Mouse (Mus musculus): ENCODE data around the gene Zfhx3. TPM values are rescaled to one million over a fixed set of nuclear protein-coding genes. Genes with fewer than 3 reads are reported as not detected.

The Zfhx3 gene
- total and polyA plus RNA-seq, 2 experiments from 2014 or later = 14.9 to 15.3 TPM

DNA sequence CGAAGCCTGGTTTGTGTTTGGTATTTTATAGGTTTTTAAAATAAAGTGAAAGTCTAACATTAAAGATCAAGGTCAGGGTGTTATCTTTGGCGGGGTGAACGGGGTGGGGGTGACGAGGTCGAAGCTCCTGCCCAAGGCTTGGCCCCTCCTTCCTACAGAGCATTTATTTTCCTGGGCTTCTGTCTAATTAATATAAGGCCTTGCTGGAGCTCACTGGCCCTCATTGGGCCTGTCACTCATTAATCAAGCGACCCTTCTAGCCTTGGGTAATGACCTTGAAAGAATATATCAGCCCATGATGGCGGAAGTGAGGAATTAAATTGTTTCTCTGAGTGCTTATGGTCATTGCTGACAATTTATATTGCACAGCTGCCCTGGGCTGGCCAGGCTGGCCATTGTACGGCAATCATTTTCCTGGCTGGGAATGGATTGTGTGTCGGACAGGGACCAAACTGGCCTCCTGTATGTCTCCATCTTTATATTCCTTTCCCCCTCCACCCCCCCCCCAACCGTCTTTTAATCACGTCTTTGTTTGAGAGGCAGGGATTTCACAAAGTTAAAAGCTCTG, 322.2 kb downstream of the Zfhx3 start:
- Histone ChIP-seq H3K27ac (no peak overlapping the region), H3K4me3 (ENCODE audit: low read length) (no peak overlapping the region), H3K4me2 (ENCODE audit: low read depth, low read length) (no peak overlapping the region), H3K9me3 (ENCODE audit: low read length) (no peaks in the 10 kb centered on the region), H3K4me1 (ENCODE audit: insufficient read depth, low read length) (no peaks in the 10 kb centered on the region), H3K36me3 (ENCODE audit: insufficient read depth, low read length) (no peaks in the 10 kb centered on the region), H3K27me3 (ENCODE audit: insufficient read depth, low read length) (no peaks in the 10 kb centered on the region), H3K9ac (replicated peaks; ENCODE audit: low read length) (no peak overlapping the region)
- WGBS = 55% methylated on average over 11 of the region's 11 CpGs
- DNase-seq (ENCODE audit: low spot score) (no peak), ATAC-seq (no peak)
- no peak for TF ChIP-seq CTCF (IDR thresholded peaks at IDR 0.05; ENCODE audit: low read depth)

- H3K36me3 ChIP-seq (ENCODE audit: insufficient read depth, low read length) = no peaks in the 10 kb centered on the region
- H3K27me3 ChIP-seq (ENCODE audit: insufficient read depth, low read length) = no peaks in the 10 kb centered on the region
Observed at GRCm38 (mm10) chr8:108277960-108278359, 335.5 kb downstream of the Zfhx3 start.

DNA sequence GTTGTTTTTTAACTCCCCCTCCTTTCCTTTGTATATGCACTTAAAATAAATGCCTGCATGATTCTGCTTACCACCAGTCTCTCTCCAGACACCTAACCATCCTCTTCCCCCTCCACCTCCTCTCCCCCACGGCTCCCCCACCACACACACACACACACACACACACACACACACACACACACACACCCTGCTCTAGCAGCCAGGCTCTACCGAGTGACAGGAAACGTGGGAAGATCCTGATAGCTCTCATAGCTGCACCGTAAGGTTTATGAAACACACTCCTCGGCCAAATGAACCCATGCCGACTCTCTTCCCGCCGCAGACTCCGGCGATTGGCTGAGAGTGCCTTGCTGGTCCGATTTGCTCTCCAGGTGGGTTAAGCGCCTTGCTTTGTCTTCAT, 339.5 kb downstream of the Zfhx3 start:
- 57% methylated on average over 12 of the region's 12 CpGs for WGBS
- H3K4me2 ChIP-seq (ENCODE audit: low read depth, low read length) = peak overlapping the region; percentile 24; the same call in 1 of the 2 replicates
- ATAC-seq = no peak

More at GRCm38 (mm10) chr8:108277960-108278359, 335.5 kb downstream of the Zfhx3 start:
- no peak for TF ChIP-seq CTCF (IDR thresholded peaks at IDR 0.05; ENCODE audit: low read depth)
- H3K4me1 ChIP-seq (ENCODE audit: insufficient read depth, low read length) = no peaks in the 10 kb centered on the region
- no peak overlapping the region for H3K27ac ChIP-seq
- DNase-seq (ENCODE audit: low spot score) (no peak), ATAC-seq (no peak)
- no peak overlapping the region for H3K4me3 ChIP-seq (ENCODE audit: low read length)
- H3K9me3 ChIP-seq (ENCODE audit: low read length) = no peaks in the 10 kb centered on the region
- 95% methylated on average over 2 of the region's 2 CpGs for WGBS
- H3K9ac ChIP-seq (replicated peaks; ENCODE audit: low read length) = no peak overlapping the region
- H3K4me2 ChIP-seq (ENCODE audit: low read depth, low read length) = no peak overlapping the region

DNA sequence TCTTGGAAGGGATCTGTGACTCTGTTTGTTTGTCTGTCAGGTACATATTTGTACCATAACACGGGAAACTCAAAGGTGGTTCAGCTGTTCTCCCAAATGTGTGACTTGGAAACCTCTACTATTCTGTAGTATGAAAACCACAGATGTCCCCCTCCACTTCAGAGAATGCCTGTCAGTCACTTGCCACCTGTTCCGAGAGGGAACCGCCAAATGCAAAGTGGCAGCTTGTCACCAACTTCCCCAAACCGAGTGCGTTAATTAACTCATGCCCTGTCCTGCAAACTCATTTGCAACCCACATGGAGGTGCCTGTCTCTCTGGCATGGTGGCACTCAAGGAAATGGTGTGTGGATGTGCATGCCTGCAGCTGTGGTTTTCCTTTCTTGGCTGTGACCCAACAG, 343.7 kb downstream of the Zfhx3 start:
- Histone ChIP-seq H3K27me3 (ENCODE audit: insufficient read depth, low read length) (no peaks in the 10 kb centered on the region), H3K4me2 (ENCODE audit: low read depth, low read length) (no peak overlapping the region), H3K9ac (replicated peaks; ENCODE audit: low read length) (no peak overlapping the region), H3K9me3 (ENCODE audit: low read length) (no peaks in the 10 kb centered on the region), H3K27ac (no peak overlapping the region), H3K36me3 (ENCODE audit: insufficient read depth, low read length) (no peaks in the 10 kb centered on the region), H3K4me1 (ENCODE audit: insufficient read depth, low read length) (no peaks in the 10 kb centered on the region), H3K4me3 (ENCODE audit: low read length) (no peak overlapping the region)
- ATAC-seq (no peak), DNase-seq (ENCODE audit: low spot score) (peak; percentile 10)
- 40% methylated on average over 5 of the region's 5 CpGs for WGBS
- TF ChIP-seq CTCF (IDR thresholded peaks at IDR 0.05; ENCODE audit: low read depth) = no peak

More for the DNA sequence above, 339.5 kb downstream of the Zfhx3 start:
- H3K27me3 ChIP-seq (ENCODE audit: insufficient read depth, low read length) = no peaks in the 10 kb centered on the region
- H3K4me1 ChIP-seq (ENCODE audit: insufficient read depth, low read length) = no peaks in the 10 kb centered on the region
- H3K4me3 ChIP-seq (ENCODE audit: low read length) = no peak overlapping the region
- no peak for DNase-seq (ENCODE audit: low spot score)
- H3K9ac ChIP-seq (replicated peaks; ENCODE audit: low read length) = no peak overlapping the region
- no peak overlapping the region for H3K27ac ChIP-seq
- TF ChIP-seq CTCF (IDR thresholded peaks at IDR 0.05; ENCODE audit: low read depth) = no peak
- no peaks in the 10 kb centered on the region for H3K9me3 ChIP-seq (ENCODE audit: low read length)
- no peaks in the 10 kb centered on the region for H3K36me3 ChIP-seq (ENCODE audit: insufficient read depth, low read length)

DNA sequence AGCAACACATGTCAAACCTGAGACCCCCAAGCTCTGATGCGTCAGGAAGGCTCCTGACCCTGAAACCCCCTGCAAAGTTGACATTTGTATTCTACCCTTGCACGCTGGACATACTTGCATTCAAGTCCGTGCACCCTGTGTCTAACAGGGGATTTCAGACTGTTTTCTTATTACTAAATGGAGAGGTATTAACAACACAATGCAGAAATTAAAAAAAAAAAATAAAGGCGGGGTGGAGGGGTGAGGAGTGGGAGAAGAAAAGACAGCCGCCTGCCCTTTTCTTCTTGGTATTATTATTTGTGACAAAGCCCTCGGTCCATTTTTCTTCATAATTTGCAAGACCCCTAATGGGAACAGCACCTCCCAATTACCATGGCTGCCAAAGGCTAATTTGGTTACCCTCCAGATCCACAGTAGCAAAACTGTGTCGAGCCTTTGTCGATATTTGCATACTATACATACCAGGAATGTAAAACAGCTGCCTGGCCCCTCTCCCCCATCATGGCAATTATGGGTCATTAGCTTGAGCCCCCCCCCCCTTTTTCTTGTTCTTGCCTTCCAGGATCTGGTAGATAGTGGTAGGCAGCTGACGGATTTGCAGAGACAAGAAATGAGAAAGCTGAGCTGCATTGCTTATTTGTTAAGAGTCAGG, 358.6 kb downstream of the Zfhx3 start:
- ATAC-seq (no peak), DNase-seq (ENCODE audit: low spot score) (no peak)
- Histone ChIP-seq H3K36me3 (ENCODE audit: insufficient read depth, low read length) (no peaks in the 10 kb centered on the region), H3K4me1 (ENCODE audit: insufficient read depth, low read length) (no peaks in the 10 kb centered on the region), H3K9me3 (ENCODE audit: low read length) (no peaks in the 10 kb centered on the region), H3K9ac (replicated peaks; ENCODE audit: low read length) (no peak overlapping the region), H3K27me3 (ENCODE audit: insufficient read depth, low read length) (no peaks in the 10 kb centered on the region; the same call in 1 of the 2 replicates), H3K4me2 (ENCODE audit: low read depth, low read length) (no peak overlapping the region), H3K4me3 (ENCODE audit: low read length) (no peak overlapping the region), H3K27ac (no peak overlapping the region)
- 20% methylated on average over 9 of the region's 9 CpGs for WGBS
- TF ChIP-seq CTCF (IDR thresholded peaks at IDR 0.05; ENCODE audit: low read depth) = no peak

DNA sequence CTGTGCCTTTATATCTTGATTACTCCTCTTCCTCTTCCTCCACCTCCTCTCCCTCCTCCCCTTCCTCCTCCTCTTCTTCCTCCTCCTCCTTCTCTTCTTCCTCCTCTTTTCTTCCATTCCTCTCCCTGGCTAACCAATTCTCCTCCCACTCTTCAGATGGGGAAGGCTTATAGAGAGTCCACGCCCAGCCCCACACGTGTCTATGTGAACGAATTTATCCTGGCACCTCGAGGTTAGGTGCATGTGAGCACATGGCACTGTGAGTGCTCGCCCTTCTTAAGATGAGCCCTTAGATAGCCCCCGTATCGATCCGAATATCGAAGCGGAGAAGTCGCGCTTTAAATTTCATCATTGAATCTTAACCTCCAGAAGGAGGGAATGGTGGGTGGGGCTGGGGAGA, 359.2 kb downstream of the Zfhx3 start:
- WGBS = 72% methylated on average over 12 of the region's 12 CpGs
- ATAC-seq = no peak
- H3K4me1 ChIP-seq (ENCODE audit: insufficient read depth, low read length) = no peaks in the 10 kb centered on the region
- DNase-seq (ENCODE audit: low spot score) = no peak
- H3K4me2 ChIP-seq (ENCODE audit: low read depth, low read length) = no peak overlapping the region
- no peak for TF ChIP-seq CTCF (IDR thresholded peaks at IDR 0.05; ENCODE audit: low read depth)
- no peaks in the 10 kb centered on the region; the same call in 1 of the 2 replicates for H3K27me3 ChIP-seq (ENCODE audit: insufficient read depth, low read length)
- H3K4me3 ChIP-seq (ENCODE audit: low read length) = no peak overlapping the region
- no peaks in the 10 kb centered on the region for H3K9me3 ChIP-seq (ENCODE audit: low read length)
- H3K9ac ChIP-seq (replicated peaks; ENCODE audit: low read length) = no peak overlapping the region
- H3K36me3 ChIP-seq (ENCODE audit: insufficient read depth, low read length) = no peaks in the 10 kb centered on the region
- no peak overlapping the region for H3K27ac ChIP-seq

DNA sequence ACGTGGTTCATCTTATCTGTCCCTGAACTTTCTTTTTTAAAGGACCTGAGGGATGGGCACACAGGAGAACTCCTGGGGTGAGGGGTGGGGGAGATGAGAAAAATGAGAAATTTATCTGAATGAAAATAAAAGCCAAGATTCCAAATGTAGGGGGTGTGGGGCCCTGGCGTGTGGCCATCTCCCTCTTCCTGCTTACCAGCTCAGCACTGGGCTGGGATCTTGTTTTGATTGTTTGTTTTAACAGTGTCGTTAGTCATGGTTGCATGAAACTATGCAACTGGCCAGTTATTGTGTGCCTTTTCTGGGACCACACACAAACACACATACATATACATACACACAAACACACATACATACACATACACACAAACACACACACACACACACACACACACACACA, 362.9 kb downstream of the Zfhx3 start:
- Histone ChIP-seq H3K9ac (replicated peaks; ENCODE audit: low read length) (no peak overlapping the region), H3K4me3 (ENCODE audit: low read length) (no peak overlapping the region), H3K36me3 (ENCODE audit: insufficient read depth, low read length) (no peaks in the 10 kb centered on the region), H3K27ac (no peak overlapping the region), H3K9me3 (ENCODE audit: low read length) (no peaks in the 10 kb centered on the region), H3K27me3 (ENCODE audit: insufficient read depth, low read length) (no peaks in the 10 kb centered on the region; the same call in 1 of the 2 replicates), H3K4me1 (ENCODE audit: insufficient read depth, low read length) (no peaks in the 10 kb centered on the region), H3K4me2 (ENCODE audit: low read depth, low read length) (no peak overlapping the region)
- ATAC-seq (no peak), DNase-seq (ENCODE audit: low spot score) (no peak)
- WGBS = 64% methylated on average over 3 of the region's 3 CpGs
- no peak for TF ChIP-seq CTCF (IDR thresholded peaks at IDR 0.05; ENCODE audit: low read depth)

Data from hindbrain, postnatal 0 days (tissue).